Mouse (Mus musculus): Measurements from ENCODE around the gene Kcnd2. TPM values are rescaled to one million over a fixed set of nuclear protein-coding genes. Genes with fewer than 3 reads are reported as not detected.
A peak's percentile ranks its signal among the peaks of the same experiment; 100 is the strongest.

The Kcnd2 gene
- polyA plus RNA-seq, 1 experiment from 2014 or later = 29.5 TPM

DNA sequence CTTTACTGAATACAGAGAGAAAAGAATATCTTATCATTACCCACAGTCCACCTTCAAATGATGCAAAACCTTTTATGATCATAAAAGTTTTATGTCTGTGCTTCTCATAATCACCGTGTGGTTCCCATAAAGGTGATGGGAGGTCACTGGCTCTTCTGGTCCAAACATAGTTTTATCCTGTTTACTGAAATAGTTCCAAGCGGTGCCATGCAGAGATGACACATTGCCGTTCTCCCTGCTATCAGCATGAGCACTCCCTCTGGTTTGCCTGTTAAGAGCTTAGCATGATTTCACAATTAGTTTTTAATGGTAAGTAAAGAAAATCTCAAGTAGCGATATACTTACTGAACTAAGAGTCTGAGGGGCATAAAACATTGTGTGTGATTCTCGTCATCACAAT, 43.7 kb downstream of the Kcnd2 start:
- Histone ChIP-seq H3K36me3 (ENCODE audit: control insufficient read depth, insufficient read depth, low read length) (no peaks in the 10 kb centered on the region), H3K4me3 (ENCODE audit: low read depth, low read length) (no peak overlapping the region), H3K9ac (ENCODE audit: low read depth, low read length) (no peak overlapping the region), H3K27me3 (ENCODE audit: control insufficient read depth, insufficient read depth, low read depth, low read length) (no peaks in the 10 kb centered on the region), H3K27ac (ENCODE audit: low read length) (no peak overlapping the region), H3K4me1 (ENCODE audit: control insufficient read depth, insufficient read depth, low read length) (no peaks in the 10 kb centered on the region), H3K4me2 (ENCODE audit: low read length) (no peak overlapping the region), H3K9me3 (replicated peaks; ENCODE audit: control insufficient read depth, low read length, poor library complexity, severe bottlenecking) (no peaks in the 10 kb centered on the region)
- 80% methylated on average over 5 of the region's 5 CpGs for WGBS
- ATAC-seq = no peak

DNA sequence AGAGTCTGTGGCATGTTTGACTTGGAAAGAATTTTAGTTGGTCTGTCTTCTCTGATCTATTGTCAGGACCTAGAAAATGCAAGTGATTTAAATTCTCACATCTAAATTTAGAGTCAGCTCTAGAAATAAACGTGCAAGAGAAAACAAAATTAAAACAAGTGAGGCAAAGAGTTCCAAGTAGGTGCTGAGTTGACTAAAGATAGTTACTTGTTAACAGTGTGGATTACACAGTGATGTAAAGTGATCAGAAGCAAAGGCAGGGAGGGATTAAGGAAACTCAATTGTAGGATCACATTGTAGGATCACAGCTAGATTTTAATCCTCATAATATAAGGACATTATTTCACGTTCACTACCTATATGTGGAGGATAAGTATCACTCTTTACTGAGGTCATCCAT, 52.6 kb downstream of the Kcnd2 start:
- Histone ChIP-seq H3K4me3 (ENCODE audit: low read depth, low read length) (no peak overlapping the region), H3K9ac (ENCODE audit: low read depth, low read length) (no peak overlapping the region), H3K27ac (ENCODE audit: low read length) (no peak overlapping the region), H3K36me3 (ENCODE audit: control insufficient read depth, insufficient read depth, low read length) (no peaks in the 10 kb centered on the region), H3K4me1 (ENCODE audit: control insufficient read depth, insufficient read depth, low read length) (no peaks in the 10 kb centered on the region), H3K27me3 (ENCODE audit: control insufficient read depth, insufficient read depth, low read depth, low read length) (no peaks in the 10 kb centered on the region), H3K4me2 (ENCODE audit: low read length) (no peak overlapping the region), H3K9me3 (replicated peaks; ENCODE audit: control insufficient read depth, low read length, poor library complexity, severe bottlenecking) (no peaks in the 10 kb centered on the region)
- 39% methylated on average over 2 of the region's 2 CpGs for WGBS
- no peak for ATAC-seq

DNA sequence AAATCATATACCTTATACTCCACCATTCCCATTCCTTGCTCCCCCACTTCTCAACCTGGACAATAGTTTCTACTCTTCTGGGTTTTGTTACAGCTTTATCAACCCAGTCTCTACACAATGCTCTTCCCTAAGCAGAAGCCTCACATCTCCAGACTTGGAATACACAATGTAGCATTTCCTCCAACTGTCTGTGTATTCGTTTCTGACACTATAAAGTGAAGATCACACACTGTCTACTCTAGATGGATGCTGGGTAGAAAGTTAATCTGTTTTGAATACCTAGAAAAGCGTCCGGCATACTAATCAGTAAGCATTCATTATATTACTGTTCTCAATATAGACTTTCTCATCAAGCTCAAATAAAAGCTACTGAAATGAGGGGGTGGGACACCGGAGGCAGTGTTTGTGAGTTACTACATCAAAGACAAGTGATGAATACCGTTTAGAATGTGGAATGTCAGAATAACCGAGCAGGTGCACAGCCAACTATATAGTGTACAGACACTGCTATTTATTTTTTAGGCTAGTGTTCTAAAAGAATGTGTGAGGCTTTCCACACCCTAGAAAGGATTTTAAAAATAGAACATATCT, 62.1 kb downstream of the Kcnd2 start:
- WGBS = 23% methylated on average over 6 of the region's 6 CpGs
- Histone ChIP-seq H3K27me3 (ENCODE audit: control insufficient read depth, insufficient read depth, low read depth, low read length) (no peaks in the 10 kb centered on the region), H3K4me3 (ENCODE audit: low read depth, low read length) (no peak overlapping the region), H3K9me3 (replicated peaks; ENCODE audit: control insufficient read depth, low read length, poor library complexity, severe bottlenecking) (no peaks in the 10 kb centered on the region), H3K27ac (ENCODE audit: low read length) (no peak overlapping the region), H3K4me2 (ENCODE audit: low read length) (no peak overlapping the region), H3K9ac (ENCODE audit: low read depth, low read length) (no peak overlapping the region), H3K36me3 (ENCODE audit: control insufficient read depth, insufficient read depth, low read length) (no peaks in the 10 kb centered on the region), H3K4me1 (ENCODE audit: control insufficient read depth, insufficient read depth, low read length) (peaks cover 4% of the 10 kb centered on the region; the same call in 1 of the 2 replicates)
- ATAC-seq = 0 out of 2 replicates have a peak, but pooled peaks have one; percentile 32

DNA sequence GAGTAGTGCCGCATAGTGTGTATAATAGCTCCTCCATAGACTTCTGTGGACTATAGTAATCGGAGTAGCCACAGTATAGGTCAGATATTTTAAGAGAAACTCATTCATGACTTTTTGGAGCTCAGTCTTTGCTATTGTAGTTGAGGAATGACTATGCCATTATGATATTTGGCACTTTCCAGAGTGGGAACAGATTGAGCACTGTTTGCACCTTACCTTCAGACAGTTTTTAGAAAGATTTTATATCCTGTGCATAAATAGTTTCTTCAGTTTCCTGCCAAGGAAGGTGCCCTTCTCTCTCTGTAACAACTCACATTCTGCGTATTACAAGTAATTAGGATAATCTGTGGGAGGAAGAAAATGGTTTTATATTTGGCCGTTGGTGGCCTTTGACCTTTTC, 89.6 kb downstream of the Kcnd2 start:
- Histone ChIP-seq H3K4me2 (ENCODE audit: low read length) (no peak overlapping the region), H3K27me3 (ENCODE audit: control insufficient read depth, insufficient read depth, low read depth, low read length) (no peaks in the 10 kb centered on the region), H3K9me3 (replicated peaks; ENCODE audit: control insufficient read depth, low read length, poor library complexity, severe bottlenecking) (no peaks in the 10 kb centered on the region), H3K4me1 (ENCODE audit: control insufficient read depth, insufficient read depth, low read length) (no peaks in the 10 kb centered on the region), H3K36me3 (ENCODE audit: control insufficient read depth, insufficient read depth, low read length) (no peaks in the 10 kb centered on the region), H3K9ac (ENCODE audit: low read depth, low read length) (no peak overlapping the region), H3K27ac (ENCODE audit: low read length) (no peak overlapping the region), H3K4me3 (ENCODE audit: low read depth, low read length) (no peak overlapping the region)
- 89% methylated on average over 4 of the region's 4 CpGs for WGBS
- ATAC-seq = no peak

DNA sequence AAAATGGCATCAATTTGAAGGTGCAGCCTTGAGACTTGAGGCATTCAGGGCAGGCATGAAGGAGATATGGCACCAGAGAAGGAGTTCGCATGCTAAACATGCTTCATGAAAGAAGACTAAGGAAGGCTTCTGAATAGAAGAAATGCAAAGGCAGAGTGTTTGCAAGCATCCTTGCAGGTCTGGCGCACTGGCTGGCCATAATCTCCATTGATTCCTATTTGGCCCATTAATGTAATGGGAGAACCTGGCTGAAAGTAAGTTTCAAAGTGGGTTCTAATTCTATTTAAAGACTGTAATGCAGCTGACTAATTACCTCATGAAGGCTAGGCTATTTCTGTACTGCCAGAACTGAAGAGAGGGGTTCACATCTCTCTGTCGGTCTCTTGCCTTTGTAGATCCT, 94.9 kb downstream of the Kcnd2 start:
- H3K9ac ChIP-seq (ENCODE audit: low read depth, low read length) = no peak overlapping the region
- 78% methylated on average over 3 of the region's 3 CpGs for WGBS
- no peak overlapping the region for H3K27ac ChIP-seq (ENCODE audit: low read length)
- H3K27me3 ChIP-seq (ENCODE audit: control insufficient read depth, insufficient read depth, low read depth, low read length) = no peaks in the 10 kb centered on the region
- no peaks in the 10 kb centered on the region for H3K9me3 ChIP-seq (replicated peaks; ENCODE audit: control insufficient read depth, low read length, poor library complexity, severe bottlenecking)
- no peak overlapping the region for H3K4me2 ChIP-seq (ENCODE audit: low read length)
- no peak overlapping the region for H3K4me3 ChIP-seq (ENCODE audit: low read depth, low read length)
- ATAC-seq = no peak
- no peaks in the 10 kb centered on the region for H3K4me1 ChIP-seq (ENCODE audit: control insufficient read depth, insufficient read depth, low read length)
- H3K36me3 ChIP-seq (ENCODE audit: control insufficient read depth, insufficient read depth, low read length) = no peaks in the 10 kb centered on the region

DNA sequence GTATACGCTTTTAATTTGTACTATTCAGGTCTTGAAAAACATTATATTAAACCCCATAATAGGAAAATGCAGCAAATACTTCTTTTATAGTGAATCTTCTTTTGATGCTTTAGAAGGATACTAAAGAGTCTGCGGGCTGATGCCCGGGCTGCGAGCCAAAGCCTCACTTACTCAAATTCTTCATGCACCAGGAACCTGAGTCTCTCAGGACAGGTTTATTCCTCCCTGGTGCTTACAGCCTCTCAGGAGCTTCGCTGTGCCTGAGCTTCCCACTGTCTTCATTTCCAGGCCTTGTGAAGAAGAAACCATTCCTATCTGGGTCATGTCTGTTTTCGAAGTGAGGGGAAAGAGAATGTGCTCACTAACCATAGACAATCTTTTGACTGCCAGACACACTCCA, 106.1 kb downstream of the Kcnd2 start:
- ATAC-seq = no peak
- H3K4me1 ChIP-seq (ENCODE audit: control insufficient read depth, insufficient read depth, low read length) = no peaks in the 10 kb centered on the region
- no peak overlapping the region for H3K27ac ChIP-seq (ENCODE audit: low read length)
- H3K9ac ChIP-seq (ENCODE audit: low read depth, low read length) = no peak overlapping the region
- H3K36me3 ChIP-seq (ENCODE audit: control insufficient read depth, insufficient read depth, low read length) = no peaks in the 10 kb centered on the region
- no peaks in the 10 kb centered on the region for H3K9me3 ChIP-seq (replicated peaks; ENCODE audit: control insufficient read depth, low read length, poor library complexity, severe bottlenecking)
- H3K4me2 ChIP-seq (ENCODE audit: low read length) = no peak overlapping the region
- H3K27me3 ChIP-seq (ENCODE audit: control insufficient read depth, insufficient read depth, low read depth, low read length) = no peaks in the 10 kb centered on the region
- H3K4me3 ChIP-seq (ENCODE audit: low read depth, low read length) = no peak overlapping the region
- WGBS = 83% methylated on average over 6 of the region's 6 CpGs

DNA sequence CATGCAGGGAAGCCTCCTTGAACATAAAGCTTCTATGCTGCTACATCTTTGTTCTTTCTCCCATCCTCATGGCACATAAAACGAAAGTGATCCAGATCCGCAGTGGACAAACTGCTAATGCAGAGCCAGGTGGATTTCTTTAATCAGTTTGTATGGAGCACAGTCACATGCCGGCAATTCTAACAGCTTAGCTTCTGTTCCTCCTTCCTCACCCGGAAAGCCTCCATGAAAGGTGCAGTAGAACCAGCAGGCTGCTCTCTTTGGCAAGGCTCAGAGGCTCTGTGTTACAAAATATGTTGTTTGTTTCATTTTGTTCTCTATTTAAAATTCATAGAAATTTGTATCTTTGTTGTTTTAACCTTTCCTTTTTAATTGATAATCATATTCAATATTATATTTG, 106.9 kb downstream of the Kcnd2 start:
- H3K4me2 ChIP-seq (ENCODE audit: low read length) = no peak overlapping the region
- no peak overlapping the region for H3K9ac ChIP-seq (ENCODE audit: low read depth, low read length)
- WGBS = 87% methylated on average over 4 of the region's 4 CpGs
- H3K9me3 ChIP-seq (replicated peaks; ENCODE audit: control insufficient read depth, low read length, poor library complexity, severe bottlenecking) = no peaks in the 10 kb centered on the region
- H3K27me3 ChIP-seq (ENCODE audit: control insufficient read depth, insufficient read depth, low read depth, low read length) = no peaks in the 10 kb centered on the region
- H3K27ac ChIP-seq (ENCODE audit: low read length) = no peak overlapping the region
- H3K4me1 ChIP-seq (ENCODE audit: control insufficient read depth, insufficient read depth, low read length) = 0 out of 2 replicates have a peak, but pooled peaks cover 6% of the 10 kb centered on the region
- no peak for ATAC-seq
- no peaks in the 10 kb centered on the region for H3K36me3 ChIP-seq (ENCODE audit: control insufficient read depth, insufficient read depth, low read length)
- no peak overlapping the region for H3K4me3 ChIP-seq (ENCODE audit: low read depth, low read length)

DNA sequence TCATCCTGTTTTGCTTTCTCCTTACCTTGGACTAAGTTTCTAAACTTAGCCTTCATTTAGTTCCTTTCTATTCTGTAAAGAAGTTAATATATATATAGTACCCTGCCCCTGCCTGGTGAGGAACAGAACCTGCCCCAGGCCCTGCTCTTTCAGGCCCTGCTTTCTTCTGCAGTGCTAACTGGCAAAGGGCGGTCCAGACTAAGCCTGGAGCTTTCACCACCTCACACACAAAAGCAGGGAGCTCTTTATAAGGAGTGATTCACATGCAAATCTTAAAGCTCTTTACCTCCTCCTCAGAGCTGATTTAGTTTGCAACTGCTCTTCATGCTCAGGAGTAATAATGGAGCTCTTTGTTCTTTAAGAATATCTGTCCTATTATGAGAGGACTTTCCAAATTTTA, 109.9 kb downstream of the Kcnd2 start:
- no peaks in the 10 kb centered on the region for H3K9me3 ChIP-seq (replicated peaks; ENCODE audit: control insufficient read depth, low read length, poor library complexity, severe bottlenecking)
- no peak overlapping the region for H3K27ac ChIP-seq (ENCODE audit: low read length)
- H3K9ac ChIP-seq (ENCODE audit: low read depth, low read length) = no peak overlapping the region
- peak; percentile 84 for ATAC-seq
- no peak overlapping the region for H3K4me3 ChIP-seq (ENCODE audit: low read depth, low read length)
- no peak overlapping the region for H3K4me2 ChIP-seq (ENCODE audit: low read length)
- H3K27me3 ChIP-seq (ENCODE audit: control insufficient read depth, insufficient read depth, low read depth, low read length) = no peaks in the 10 kb centered on the region
- 3% methylated on average over 1 of the region's 1 CpGs for WGBS
- 0 out of 2 replicates have a peak, but pooled peaks cover 8% of the 10 kb centered on the region for H3K4me1 ChIP-seq (ENCODE audit: control insufficient read depth, insufficient read depth, low read length)
- no peaks in the 10 kb centered on the region for H3K36me3 ChIP-seq (ENCODE audit: control insufficient read depth, insufficient read depth, low read length)

DNA sequence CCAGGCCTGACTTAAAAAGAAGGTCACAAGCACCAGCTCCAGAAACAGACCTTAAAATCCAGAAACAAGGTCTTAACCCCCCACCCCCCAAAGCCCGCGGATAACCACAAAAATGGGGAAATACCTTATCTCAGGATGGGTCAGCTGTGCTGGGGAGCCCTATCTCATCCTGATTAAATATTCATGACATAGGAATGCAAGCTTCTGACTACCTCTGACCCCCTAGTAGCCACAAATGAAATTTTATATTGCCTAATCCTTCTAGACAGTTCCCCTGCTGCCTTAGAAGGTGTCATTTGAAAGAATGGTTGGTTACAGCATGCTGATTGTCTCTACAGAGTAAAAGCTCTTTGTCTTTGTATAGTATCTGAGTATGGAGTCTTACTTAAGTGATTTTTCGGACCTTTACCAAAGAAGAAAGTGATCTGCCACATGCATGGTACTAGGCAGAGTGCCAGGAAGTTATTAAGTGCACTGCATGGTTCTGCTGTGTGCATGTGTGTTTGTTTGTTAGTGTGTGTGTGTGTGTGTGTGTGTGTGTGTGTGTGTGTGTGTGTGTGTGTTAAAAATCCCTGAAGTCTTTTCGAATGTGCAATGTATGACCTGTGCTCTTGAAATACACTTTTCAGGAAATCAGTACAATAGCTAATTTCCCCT, 111.9 kb downstream of the Kcnd2 start:
- WGBS = 41% methylated on average over 4 of the region's 4 CpGs

More for the DNA sequence above, 111.9 kb downstream of the Kcnd2 start:
- Histone ChIP-seq H3K27ac (ENCODE audit: low read length) (no peak overlapping the region), H3K27me3 (ENCODE audit: control insufficient read depth, insufficient read depth, low read depth, low read length) (no peaks in the 10 kb centered on the region), H3K4me3 (ENCODE audit: low read depth, low read length) (no peak overlapping the region), H3K4me1 (ENCODE audit: control insufficient read depth, insufficient read depth, low read length) (0 out of 2 replicates have a peak, but pooled peaks cover 8% of the 10 kb centered on the region), H3K36me3 (ENCODE audit: control insufficient read depth, insufficient read depth, low read length) (no peaks in the 10 kb centered on the region), H3K4me2 (ENCODE audit: low read length) (no peak overlapping the region), H3K9ac (ENCODE audit: low read depth, low read length) (no peak overlapping the region), H3K9me3 (replicated peaks; ENCODE audit: control insufficient read depth, low read length, poor library complexity, severe bottlenecking) (no peaks in the 10 kb centered on the region)
- 0 out of 2 replicates have a peak, but pooled peaks have one; percentile 39 for ATAC-seq
